Mouse (Mus musculus): ENCODE measurements around the gene Mgat5. TPM values are rescaled to one million over a fixed set of nuclear protein-coding genes. Genes with fewer than 3 reads are reported as not detected.

Mgat5 gene
- total RNA-seq, 2 experiments from 2014 or later, result 51.7 to 52.0 TPM

DNA sequence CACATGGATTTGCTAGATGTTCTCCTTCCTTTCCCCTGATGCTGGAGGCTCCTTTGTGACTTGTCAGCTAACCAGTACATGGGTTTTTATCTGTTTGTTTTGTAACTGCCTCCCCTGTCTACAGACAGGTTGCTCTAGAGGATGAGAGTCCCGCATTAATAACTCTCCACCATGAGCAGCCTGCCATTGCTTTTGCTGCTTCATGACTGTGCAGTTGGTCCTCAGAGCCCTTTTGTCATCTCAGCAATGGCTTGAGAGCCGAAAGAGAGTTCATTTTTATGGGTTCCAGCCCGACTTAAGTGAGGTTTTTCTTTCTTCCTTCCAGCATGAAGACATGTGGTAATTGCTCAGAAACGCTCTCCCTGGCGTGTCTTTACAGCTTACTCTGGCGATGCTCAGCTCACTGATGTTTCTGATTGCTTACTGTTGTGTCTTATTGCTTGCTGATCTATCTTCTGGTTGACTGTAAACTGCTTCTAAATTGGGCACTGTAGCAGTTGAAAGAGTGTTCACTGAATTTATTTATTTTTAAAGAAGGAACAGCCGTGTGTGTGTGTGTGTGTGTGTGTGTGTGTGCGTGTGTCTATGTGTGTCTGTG lies 120.9 kb downstream of the Mgat5 start:
- DNase-seq (ENCODE audit: extremely low spot score in 1 of 2, low spot score in 1 of 2), result no peak

DNA sequence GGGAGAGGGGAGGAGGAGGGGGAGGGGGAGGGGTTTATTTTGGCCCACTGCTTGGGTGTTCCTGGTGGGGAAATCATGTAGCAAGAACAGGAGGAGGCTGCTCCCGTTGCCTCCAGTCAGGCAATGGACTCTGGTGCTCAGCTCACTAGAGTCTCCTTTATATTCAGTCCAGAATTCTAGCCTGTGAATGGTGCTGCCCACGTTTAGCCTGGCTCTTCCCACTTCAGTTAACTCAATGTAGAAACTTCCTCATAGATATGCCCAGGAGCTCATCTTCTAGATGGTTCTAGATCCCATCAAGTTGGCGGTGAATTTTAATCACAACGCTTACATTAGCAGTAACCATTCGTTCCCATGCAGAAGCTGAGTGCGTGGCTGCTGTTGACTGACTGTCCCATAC lies 123.0 kb downstream of the Mgat5 start:
- no peak for DNase-seq (ENCODE audit: extremely low spot score in 1 of 2, low spot score in 1 of 2)

DNA sequence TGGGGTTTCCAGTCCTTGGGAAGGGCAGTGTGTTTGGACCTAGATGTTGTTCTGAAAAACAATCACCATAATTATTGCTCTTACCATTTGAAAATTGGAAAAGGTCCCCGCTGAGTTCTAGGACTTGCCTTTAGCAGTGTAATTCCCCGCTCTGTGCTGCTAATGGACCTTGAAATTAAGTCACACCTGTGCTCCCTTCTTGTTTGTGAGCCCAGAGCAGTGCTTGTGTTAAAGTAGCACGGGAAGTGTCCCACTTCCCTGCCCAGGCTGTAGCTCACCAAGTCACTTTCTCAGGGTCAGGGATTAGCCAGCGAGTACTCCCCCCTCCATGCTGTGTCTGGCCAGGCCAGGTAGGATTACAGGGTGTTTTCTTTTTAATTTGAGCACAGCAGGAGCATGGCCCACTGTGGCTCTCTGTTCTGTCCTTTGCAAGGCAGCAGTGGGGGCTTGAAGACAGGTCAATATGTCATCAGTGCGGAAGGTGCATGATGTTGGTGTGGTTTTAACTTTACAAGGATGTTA lies 123.6 kb downstream of the Mgat5 start:
- DNase-seq (ENCODE audit: extremely low spot score in 1 of 2, low spot score in 1 of 2), result no peak

DNA sequence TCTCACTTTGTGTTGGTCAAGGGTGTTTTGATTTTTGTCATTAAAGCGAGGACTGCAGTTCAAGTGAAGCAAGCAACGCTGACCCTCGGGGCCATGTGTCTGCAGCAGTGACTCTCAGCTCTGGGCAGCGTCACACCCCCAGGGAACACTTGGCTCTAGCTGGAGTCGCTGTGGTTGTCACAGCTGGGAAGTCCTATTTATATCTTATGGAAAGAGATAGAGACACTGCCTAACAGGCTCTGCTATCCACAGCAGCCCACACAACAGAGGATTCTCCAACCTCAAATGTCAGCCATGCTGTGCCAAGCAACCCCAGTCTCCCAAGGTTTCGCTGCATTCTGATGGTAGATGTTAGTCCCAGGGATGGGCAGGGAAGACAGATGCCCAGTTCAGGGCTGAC lies 125.0 kb downstream of the Mgat5 start:
- DNase-seq (ENCODE audit: extremely low spot score in 1 of 2, low spot score in 1 of 2), result no peak

DNA sequence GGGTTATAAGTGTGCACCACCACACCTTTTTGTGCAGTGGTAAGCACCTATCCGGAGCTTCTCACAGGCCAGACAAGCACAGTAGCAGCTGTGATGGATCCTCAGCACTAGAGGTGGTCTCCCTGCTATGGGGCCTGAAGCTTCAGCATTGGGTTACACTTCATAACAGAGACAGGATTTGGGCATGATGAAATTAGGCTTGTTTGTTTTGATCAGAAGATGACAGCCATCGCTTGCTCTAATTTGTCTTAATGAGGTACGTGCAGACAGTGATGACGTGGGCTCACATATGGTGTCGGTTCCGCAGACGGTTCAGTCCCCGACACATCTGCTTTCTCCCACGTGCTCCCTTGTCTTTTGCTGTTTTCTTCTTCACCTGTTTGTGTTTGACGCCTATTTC lies 132.9 kb downstream of the Mgat5 start:
- no peak for DNase-seq (ENCODE audit: extremely low spot score in 1 of 2, low spot score in 1 of 2)

DNA sequence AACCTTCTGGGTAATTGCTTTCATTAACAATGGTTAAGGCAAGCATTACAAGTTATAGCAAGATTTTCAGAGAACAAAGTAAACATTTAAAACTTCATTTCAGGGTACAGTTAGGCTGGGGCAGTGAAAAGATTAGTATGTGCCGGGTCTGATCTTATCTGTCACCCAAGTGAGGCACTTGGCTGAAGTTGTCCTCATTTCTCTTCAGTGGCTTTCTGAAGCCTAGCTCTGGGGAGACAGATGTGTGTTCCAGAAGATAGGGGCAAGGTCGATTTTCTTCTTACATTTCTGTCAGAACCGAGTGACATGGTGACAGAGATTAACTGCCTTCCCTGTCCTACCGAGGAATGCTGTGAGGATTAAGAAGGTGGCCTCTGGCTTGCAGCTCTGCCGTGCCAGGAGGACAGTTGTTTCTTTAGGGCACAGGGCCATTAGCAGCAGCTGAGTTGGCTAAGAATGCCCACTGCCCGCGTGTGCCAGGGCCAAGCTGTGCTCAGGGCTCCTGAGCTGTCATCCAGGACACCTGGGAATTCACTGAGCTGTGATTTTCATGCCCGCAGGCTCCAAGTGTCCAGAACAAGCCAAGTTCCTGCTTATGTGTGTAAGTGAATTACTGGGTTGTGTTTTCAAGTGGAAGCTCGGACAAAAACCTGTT lies 134.1 kb downstream of the Mgat5 start:
- no peak for DNase-seq (ENCODE audit: extremely low spot score in 1 of 2, low spot score in 1 of 2)

DNA sequence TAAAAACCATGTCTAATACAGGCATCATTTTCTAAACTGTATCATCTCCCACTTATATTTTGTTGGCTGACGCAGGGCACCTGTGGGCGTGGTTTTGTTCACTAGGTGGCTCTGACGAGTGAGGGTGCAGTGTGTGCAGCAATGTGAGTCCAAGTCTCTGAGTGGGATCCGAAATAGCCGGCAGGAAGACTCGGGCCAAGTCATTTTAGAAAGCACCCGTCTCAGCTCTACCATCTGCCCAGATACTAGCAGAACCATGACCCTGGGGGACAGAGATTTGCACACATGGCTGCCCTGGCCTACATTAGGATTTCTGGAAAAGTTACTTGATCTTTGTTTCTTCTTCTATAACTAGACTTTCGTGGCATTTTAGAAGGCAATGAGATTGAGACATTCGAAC lies 135.5 kb downstream of the Mgat5 start:
- DNase-seq (ENCODE audit: extremely low spot score in 1 of 2, low spot score in 1 of 2), result no peak

DNA sequence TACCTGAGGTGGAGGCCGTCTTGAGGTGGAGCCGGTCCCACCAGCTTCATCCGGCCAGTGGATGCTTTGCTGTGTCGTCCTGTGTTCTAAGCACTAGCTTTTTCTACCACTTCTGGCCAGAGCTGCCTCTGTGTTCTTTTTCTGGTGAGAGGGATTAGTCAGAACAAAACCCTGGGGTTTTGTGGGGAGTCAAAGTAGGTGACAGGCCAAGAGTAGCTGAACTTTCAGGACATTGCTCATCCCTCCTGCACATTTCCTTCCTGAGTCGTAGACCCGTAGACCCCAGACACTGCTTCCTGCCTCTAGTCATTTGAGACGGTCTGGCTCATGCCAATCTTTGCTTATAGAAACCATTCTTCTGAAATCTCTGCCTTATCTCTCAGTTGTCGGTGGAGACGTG lies 140.1 kb downstream of the Mgat5 start:
- DNase-seq (ENCODE audit: extremely low spot score in 1 of 2, low spot score in 1 of 2), result no peak

DNA sequence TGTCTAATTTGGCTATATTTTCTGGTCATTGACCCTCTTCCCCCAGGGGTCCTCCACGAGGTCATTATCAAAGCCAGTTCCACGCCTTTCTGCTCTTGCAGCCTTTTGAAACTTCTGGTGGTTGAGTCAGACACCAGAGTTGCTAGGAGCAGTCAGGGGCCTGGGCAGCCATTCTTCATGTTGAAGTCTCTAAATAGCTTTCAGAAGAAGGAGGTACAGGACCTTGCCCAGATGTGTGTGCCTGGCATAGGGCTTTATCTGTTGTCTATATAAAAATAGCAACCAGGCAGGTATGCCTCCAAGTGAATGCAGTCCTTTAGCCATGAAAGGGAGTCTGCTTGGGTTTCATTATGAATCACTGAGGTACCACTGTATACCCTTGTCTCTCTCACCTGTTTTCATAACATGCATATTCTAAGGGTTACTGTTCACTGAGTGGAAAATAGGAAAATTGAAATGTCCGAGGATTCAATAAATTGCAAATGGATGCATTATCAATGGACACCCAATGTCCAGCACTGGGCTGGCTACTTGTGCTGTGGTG lies 141.9 kb downstream of the Mgat5 start:
- no peak for DNase-seq (ENCODE audit: extremely low spot score in 1 of 2, low spot score in 1 of 2)

DNA sequence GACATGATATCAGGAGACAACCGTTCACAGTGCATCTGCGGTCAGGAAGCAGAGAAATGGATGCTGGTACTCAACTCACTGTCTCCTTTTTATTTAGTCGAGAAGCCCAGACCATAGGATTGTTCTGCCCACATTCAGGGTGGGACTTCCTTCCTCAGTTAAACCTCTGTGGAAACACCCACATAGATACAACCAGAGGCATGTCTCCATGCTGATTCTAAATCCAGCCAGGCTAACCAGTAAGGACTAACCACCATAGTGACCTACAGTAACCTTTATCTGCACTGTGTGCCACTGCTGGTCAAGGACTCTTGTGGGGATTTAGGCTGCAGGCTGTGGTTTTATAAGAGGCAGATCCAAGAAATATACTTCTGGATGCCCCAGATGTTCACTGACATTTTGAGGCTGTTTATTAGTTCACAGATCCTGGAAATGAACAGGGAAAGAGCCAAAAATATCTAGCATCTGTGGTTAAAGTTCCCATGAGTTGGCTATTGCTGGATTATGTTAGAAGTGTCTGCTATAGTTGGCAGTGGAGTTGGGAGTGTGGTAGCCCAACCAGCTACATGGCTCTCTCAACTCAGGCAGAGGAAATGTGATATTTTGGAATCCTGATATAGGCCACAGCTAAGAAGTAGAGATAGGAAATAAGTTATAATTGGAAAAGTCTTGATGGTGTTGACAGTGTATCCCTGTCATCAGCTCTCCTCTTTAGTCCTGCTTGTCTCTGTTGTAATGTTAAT lies 143.2 kb downstream of the Mgat5 start:
- DNase-seq (ENCODE audit: extremely low spot score in 1 of 2, low spot score in 1 of 2), result no peak

DNA sequence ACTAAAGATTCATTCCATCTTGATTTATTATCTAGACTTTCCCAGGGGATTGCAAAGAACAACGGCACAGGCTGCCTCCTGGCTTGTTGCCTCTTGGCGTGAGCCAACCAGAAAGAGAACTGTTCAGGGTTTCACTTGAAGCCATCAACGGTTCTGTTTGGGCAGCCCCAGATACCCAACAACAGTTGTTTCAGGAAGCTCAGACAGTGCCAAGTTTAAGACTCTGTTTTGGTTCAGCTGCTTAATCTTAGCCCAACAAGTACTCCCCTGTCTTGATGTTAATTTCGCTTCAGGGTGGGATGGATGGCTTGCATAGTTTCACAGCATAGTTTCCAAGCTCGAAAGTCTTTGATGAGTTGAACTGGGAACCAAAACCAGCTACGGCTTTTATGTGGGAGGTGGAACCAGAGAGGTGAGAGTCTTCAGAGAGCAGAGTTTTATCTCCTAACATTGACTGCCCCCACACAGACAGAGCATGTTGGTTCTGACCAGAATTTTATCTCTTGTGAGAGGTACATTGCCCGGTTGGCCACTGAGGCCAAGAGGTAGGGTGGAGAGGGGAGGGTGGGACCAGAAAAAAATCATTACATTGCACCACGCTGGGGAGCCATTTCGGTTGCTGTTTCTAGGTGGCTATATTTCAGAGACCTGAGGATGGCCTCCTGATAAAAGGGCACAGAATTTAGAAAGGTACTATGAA lies 144.0 kb downstream of the Mgat5 start:
- DNase-seq (ENCODE audit: extremely low spot score in 1 of 2, low spot score in 1 of 2), result no peak

DNA sequence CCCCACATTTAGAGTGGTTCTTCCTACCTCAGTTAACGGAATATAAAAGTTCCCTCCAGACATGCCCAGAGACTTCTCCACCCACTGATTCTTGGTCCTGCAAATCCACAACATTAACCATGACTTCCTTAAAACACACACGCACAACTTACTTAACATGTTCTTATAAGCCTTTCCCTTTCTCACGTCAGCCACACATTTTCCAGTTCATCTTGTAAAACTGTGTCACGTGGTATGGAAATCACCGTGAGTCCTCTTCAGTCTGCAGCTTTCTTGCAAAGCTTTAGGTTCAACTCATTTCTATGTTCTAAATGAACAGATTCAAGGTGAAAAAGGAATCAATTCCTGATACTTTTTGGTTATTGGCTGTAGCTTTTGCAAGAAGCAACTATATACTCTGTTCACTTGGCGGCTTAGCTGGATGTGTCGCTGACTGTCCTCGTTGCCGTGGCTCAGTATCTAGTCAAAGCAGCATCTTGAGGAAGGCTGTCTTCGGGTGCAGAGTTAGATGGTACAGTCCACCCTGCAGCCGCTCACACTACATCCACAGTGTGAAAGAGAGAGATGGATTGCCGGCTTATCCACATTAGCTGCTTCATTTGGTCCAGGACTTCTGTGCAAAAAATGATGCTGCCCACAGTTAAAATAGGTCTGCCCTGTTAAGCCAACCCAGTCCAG lies 146.7 kb downstream of the Mgat5 start:
- DNase-seq (ENCODE audit: extremely low spot score in 1 of 2, low spot score in 1 of 2), result no peak

DNA sequence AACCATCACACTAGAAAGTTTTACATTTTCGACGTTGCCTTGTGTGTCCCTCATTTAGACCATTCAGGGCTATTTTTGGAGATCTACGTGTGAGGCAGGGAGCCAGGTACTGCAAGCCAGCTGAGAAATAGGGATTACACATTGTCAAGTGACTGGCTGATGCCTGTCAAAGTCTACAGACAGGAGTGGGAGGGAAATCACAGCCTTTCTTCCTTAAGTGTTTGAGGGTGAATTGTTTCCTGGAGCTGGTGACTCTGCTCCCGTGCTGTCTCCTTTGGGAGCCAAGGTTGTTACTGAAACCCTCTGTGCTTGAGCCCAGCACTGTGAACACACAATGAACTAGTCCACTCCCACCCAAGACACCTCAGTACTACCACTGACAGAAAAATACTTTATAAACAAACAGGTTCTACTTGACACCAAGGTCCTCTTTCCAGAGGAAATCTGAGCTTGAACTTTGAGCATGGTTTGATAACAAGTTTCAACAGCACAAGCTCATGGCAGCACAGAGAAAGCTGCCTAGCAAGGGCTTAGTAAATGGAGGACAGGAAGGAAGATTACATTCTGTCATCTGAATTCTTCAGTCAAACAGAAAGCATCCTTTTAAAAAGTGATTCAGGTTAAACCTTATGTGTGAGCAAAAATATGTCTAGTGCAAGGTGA lies 147.4 kb downstream of the Mgat5 start:
- no peak for DNase-seq (ENCODE audit: extremely low spot score in 1 of 2, low spot score in 1 of 2)

DNA sequence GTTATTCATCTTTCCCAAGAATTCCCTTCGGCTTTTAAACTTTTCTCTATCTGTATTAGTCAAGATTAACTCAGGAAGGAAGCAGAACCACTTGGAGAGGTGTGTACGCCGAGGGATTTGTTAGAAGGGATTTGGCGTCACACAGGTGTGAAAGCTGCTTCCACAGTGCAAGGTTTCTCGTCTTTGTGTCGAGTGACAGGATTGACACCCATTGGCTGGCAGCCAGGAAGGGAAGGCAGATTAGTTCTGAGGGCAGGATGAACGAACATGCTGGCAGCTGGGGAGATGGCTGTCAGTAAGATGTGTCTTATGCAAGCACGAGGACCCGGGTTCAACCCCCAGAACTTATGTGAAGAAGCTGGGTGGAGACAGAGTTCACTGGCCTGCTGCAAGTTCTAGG lies 148.6 kb downstream of the Mgat5 start:
- no peak for DNase-seq (ENCODE audit: extremely low spot score in 1 of 2, low spot score in 1 of 2)

DNA sequence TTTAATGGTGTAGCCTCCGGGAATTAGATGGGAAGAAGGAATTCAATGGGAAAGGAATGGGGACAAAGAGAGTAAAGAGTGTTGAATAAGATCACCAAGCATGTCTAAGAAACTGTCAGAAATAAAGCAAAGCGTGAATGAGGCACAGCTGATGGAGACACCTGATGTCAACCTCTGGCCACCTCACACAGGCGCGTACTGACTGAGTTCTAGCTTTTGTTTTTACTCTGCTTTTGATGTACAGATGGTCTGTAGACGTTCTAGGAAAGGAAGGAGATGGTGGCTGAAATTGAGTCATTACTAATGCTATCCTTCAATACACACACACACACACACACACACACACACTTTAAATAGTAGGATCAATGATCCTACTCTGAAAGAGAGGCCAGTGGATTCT lies 149.3 kb downstream of the Mgat5 start:
- DNase-seq (ENCODE audit: extremely low spot score in 1 of 2, low spot score in 1 of 2), result no peak

DNA sequence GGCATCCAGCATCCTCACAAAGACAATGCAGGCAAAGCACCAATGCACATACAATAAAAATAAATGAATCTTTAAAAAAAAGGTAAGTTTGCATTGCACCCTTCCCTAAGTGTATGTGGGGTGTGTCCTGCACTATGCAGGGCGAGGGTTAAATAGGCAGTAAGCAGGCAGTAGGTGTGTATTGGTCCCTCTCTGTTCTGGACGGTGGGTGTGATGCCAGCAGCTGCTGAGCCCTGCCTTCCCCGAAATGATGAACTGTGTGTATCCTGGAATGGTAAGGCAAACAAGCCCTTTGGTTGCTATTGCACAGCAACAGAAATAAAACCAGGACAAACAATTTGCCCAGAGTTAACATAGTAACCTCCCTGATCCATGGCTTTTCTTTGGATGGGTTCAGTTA lies 150.2 kb downstream of the Mgat5 start:
- no peak for DNase-seq (ENCODE audit: extremely low spot score in 1 of 2, low spot score in 1 of 2)

DNA sequence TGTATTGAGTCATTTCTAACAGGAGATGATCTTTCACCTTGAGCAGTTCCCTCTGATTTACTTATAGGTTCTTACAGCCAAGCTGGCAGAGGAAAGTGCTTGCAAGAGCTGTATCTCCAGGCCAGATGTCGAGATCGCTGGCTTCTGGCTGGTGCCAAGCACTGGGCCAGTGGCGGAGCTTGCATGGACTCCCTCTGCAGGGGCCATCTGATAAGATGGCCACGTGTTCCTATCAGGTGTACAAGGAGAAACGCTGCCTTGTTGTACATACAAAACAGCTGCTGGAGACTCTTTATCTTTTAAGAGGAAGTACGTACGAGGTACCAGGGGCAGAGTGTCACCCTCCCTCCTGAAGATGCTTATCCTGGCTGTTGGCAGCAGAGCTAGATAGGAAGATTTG lies 158.8 kb downstream of the Mgat5 start:
- no peak for DNase-seq (ENCODE audit: extremely low spot score in 1 of 2, low spot score in 1 of 2)

DNA sequence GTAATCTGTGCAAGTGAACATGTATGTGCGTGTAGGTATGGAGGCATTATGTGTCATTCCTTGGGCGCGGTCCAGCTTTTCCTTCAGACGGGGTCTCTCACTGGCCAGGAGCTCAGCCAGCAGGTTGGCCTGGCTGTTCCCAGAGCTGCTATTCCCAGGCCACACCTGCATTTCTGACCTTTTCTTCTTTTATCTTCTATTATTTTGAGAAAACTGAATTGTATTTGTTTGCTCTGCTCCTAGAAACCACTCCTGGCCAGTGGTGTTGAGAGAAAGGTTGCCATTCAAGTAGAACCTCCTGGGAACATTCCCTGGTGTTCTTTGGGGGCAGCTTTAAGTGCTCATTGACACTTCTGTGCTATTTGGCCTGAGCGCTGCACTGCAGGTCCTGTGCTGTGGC lies 160.9 kb downstream of the Mgat5 start:
- DNase-seq (ENCODE audit: extremely low spot score in 1 of 2, low spot score in 1 of 2), result no peak

DNA sequence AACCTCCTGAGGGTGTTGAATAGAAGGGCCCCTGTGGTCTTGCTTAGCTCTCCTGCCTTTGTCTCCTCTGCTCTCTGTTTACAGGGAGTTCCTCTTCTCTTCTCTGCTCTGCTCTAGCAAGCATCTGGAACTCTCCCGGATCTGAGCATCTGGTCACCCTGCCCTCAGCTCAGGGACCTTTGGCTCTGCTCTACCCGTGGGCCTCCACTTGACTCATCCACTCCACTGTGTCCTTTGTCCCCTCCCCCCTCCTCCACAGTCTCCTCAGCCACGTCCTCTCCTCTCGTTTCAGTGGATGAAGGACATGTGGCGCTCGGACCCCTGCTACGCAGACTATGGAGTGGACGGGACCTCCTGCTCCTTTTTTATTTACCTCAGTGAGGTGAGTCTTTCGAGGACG lies 161.3 kb downstream of the Mgat5 start:
- DNase-seq (ENCODE audit: extremely low spot score in 1 of 2, low spot score in 1 of 2), result no peak

DNA sequence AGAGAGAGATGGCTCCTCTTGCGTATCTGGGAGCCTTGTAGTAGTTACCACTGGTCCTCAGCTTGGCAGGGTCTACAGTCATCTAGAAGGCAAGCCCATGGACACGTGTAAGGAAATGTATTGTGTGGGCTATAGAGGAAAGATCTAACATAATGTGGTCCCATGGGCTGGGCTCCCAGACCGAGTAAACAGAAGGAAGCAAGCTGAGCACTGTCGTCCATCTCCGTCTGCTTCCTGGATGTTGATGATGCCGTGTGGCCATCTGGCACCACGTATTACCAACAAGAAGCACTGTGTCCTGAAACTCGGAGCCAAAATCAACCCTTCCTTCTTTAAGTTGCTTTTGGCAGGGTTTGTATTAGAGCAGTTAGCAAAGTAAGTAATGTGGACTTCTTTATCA lies 163.7 kb downstream of the Mgat5 start:
- DNase-seq (ENCODE audit: extremely low spot score in 1 of 2, low spot score in 1 of 2), result no peak
